In genomic region chr1:138842756-138843155, GRCm38 (mm10) we compare ENCODE assay signal across 11 mouse cellular contexts. TPM values are rescaled to one million over a fixed set of nuclear protein-coding genes. Genes with fewer than 3 reads are reported as not detected.
DNase-seq lines count a peak whose midpoint lies in the region; ATAC-seq lines count a peak whose summit lies in the region.
"Had no signal": no experiment of that assay in that cellular context is flagged by ENCODE, and none has a peak within 500 bp of the region (broad histone marks: within the 10 kb centered on the region; RNA-seq: fewer than 3 reads in every experiment).

No protein-coding gene starts in this region.

- DNase-seq in heart, postnatal 36 days: no peak
- peak; percentile 40 for DNase-seq in embryonic facial prominence, embryonic 11.5 days (ENCODE audit: low spot score)
- no peak for DNase-seq in lung, postnatal 4 days
- DNase-seq in urinary bladder, postnatal 25 days (ENCODE audit: low spot score): no peak
- DNase-seq: liver, embryonic 13.5 days; right cerebral cortex, postnatal 4 days had no signal

- H3K27ac ChIP-seq in heart, embryonic 15.5 days: no peak overlapping the region
- no peak overlapping the region for H3K27ac ChIP-seq in embryonic facial prominence, embryonic 11.5 days (replicated peaks; ENCODE audit: low read depth, low read length)
- peak overlapping the region; percentile 61 for H3K27ac ChIP-seq in hindbrain, embryonic 13.5 days
- peak overlapping the region; percentile 90 for H3K27ac ChIP-seq in midbrain, embryonic 15.5 days
- no peak overlapping the region for H3K27ac ChIP-seq in intestine, embryonic 15.5 days
- H3K27ac ChIP-seq: liver, embryonic 13.5 days had no signal

- no peaks in the 10 kb centered on the region for H3K9me3 ChIP-seq in heart, embryonic 15.5 days (replicated peaks)
- H3K9me3 ChIP-seq in embryonic facial prominence, embryonic 11.5 days (replicated peaks; ENCODE audit: control insufficient read depth, low read length): no peaks in the 10 kb centered on the region
- H3K9me3 ChIP-seq in hindbrain, embryonic 13.5 days: no peaks in the 10 kb centered on the region
- H3K9me3 ChIP-seq in midbrain, embryonic 15.5 days: no peaks in the 10 kb centered on the region
- H3K9me3 ChIP-seq in intestine, embryonic 15.5 days: no peaks in the 10 kb centered on the region
- H3K9me3 ChIP-seq: liver, embryonic 13.5 days had no signal

- H3K27me3 ChIP-seq in heart, embryonic 15.5 days: peaks cover 88% of the 10 kb centered on the region
- peaks cover 55% of the 10 kb centered on the region for H3K27me3 ChIP-seq in embryonic facial prominence, embryonic 11.5 days (ENCODE audit: control insufficient read depth, insufficient read depth, low read length)
- H3K27me3 ChIP-seq in hindbrain, embryonic 13.5 days: peaks cover 85% of the 10 kb centered on the region
- peaks cover 23% of the 10 kb centered on the region for H3K27me3 ChIP-seq in midbrain, embryonic 15.5 days (replicated peaks)
- H3K27me3 ChIP-seq in intestine, embryonic 15.5 days (replicated peaks): peaks cover 79% of the 10 kb centered on the region

- peaks cover 35% of the 10 kb centered on the region for H3K4me1 ChIP-seq in heart, embryonic 15.5 days (replicated peaks)
- H3K4me1 ChIP-seq in embryonic facial prominence, embryonic 11.5 days (ENCODE audit: control insufficient read depth, insufficient read depth, low read length): no peaks in the 10 kb centered on the region
- peaks cover 27% of the 10 kb centered on the region for H3K4me1 ChIP-seq in hindbrain, embryonic 13.5 days (replicated peaks)
- peaks cover 17% of the 10 kb centered on the region; the same call in 1 of the 2 replicates for H3K4me1 ChIP-seq in midbrain, embryonic 15.5 days
- H3K4me1 ChIP-seq in intestine, embryonic 15.5 days (replicated peaks): peaks cover 18% of the 10 kb centered on the region

- H3K4me3 ChIP-seq in heart, embryonic 15.5 days: peak overlapping the region; percentile 52
- peak overlapping the region; percentile 36; the same call in 1 of the 2 replicates for H3K4me3 ChIP-seq in embryonic facial prominence, embryonic 11.5 days (ENCODE audit: low read depth, low read length)
- H3K4me3 ChIP-seq in hindbrain, embryonic 13.5 days: peak overlapping the region; percentile 38
- peak overlapping the region; percentile 48 for H3K4me3 ChIP-seq in midbrain, embryonic 15.5 days
- no peak overlapping the region for H3K4me3 ChIP-seq in intestine, embryonic 15.5 days (replicated peaks)

- ATAC-seq in heart, embryonic 15.5 days (replicated peaks; ENCODE audit: insufficient number of reproducible peaks, insufficient read depth, low FRiP score, low read depth): no peak
- no peak for ATAC-seq in embryonic facial prominence, embryonic 11.5 days (replicated peaks; ENCODE audit: insufficient number of reproducible peaks, low FRiP score, low TSS enrichment, low read depth)
- no peak for ATAC-seq in hindbrain, embryonic 13.5 days (ENCODE audit: low FRiP score)
- no peak for ATAC-seq in midbrain, embryonic 15.5 days (replicated peaks)
- no peak for ATAC-seq in intestine, embryonic 15.5 days

- WGBS in heart, embryonic 15.5 days: 4% methylated on average over 10 of the region's 10 CpGs
- WGBS in embryonic facial prominence, embryonic 11.5 days: 1% methylated on average over 10 of the region's 10 CpGs
- WGBS in hindbrain, embryonic 13.5 days: 2% methylated on average over 10 of the region's 10 CpGs
- 2% methylated on average over 10 of the region's 10 CpGs for WGBS in midbrain, embryonic 15.5 days
- WGBS in intestine, embryonic 15.5 days: 3% methylated on average over 10 of the region's 10 CpGs

- H3K4me2 ChIP-seq in heart, embryonic 15.5 days: peak overlapping the region; percentile 79
- H3K4me2 ChIP-seq in embryonic facial prominence, embryonic 11.5 days (ENCODE audit: low read depth, low read length): no peak overlapping the region
- H3K4me2 ChIP-seq in hindbrain, embryonic 13.5 days: peak overlapping the region; percentile 51
- H3K4me2 ChIP-seq in midbrain, embryonic 15.5 days: peak overlapping the region; percentile 45
- no peak overlapping the region; the same call in 1 of the 2 replicates for H3K4me2 ChIP-seq in intestine, embryonic 15.5 days (replicated peaks)

- intact Hi-C loops in heart, postnatal 36 days (cut with DNase I): no loop called here

- H3K36me3 ChIP-seq in heart, embryonic 15.5 days: no peaks in the 10 kb centered on the region
- no peaks in the 10 kb centered on the region for H3K36me3 ChIP-seq in embryonic facial prominence, embryonic 11.5 days (replicated peaks; ENCODE audit: control insufficient read depth, insufficient read depth, low read depth, low read length)
- no peaks in the 10 kb centered on the region for H3K36me3 ChIP-seq in hindbrain, embryonic 13.5 days
- no peaks in the 10 kb centered on the region for H3K36me3 ChIP-seq in midbrain, embryonic 15.5 days (replicated peaks)
- H3K36me3 ChIP-seq in intestine, embryonic 15.5 days: no peaks in the 10 kb centered on the region
- H3K36me3 ChIP-seq: liver, embryonic 13.5 days had no signal

- H3K9ac ChIP-seq in heart, embryonic 15.5 days: no peak overlapping the region
- no peak overlapping the region for H3K9ac ChIP-seq in embryonic facial prominence, embryonic 11.5 days (replicated peaks; ENCODE audit: low read length)
- H3K9ac ChIP-seq in hindbrain, embryonic 13.5 days: 0 out of 2 replicates have a peak overlapping the region, but pooled peaks have one; percentile 66
- H3K9ac ChIP-seq in midbrain, embryonic 15.5 days: peak overlapping the region; percentile 65; the same call in 1 of the 2 replicates
- H3K9ac ChIP-seq in intestine, embryonic 15.5 days: no peak overlapping the region
- H3K9ac ChIP-seq: liver, embryonic 13.5 days had no signal

RNA-seq across cellular contexts. Expression of gene Lhx9, which starts 5.6 kb away (rescaled TPM):
- 0.18 and 0.24 TPM in 2 replicates for polyA plus RNA-seq in heart, embryonic 15.5 days (2015; fragmentation: Nextera tagmentation; extraction: Ambion mirVana)
- not detected for total RNA-seq in heart, postnatal 36 days (2021)
- polyA plus RNA-seq in embryonic facial prominence, embryonic 11.5 days (2014; fragmentation: Nextera tagmentation; extraction: Ambion mirVana): 2.0 and 2.1 TPM in 2 replicates
- polyA plus RNA-seq in hindbrain, embryonic 13.5 days (2015; fragmentation: Nextera tagmentation; extraction: Ambion mirVana): 20.5 and 26.4 TPM in 2 replicates
- polyA plus RNA-seq in midbrain, embryonic 15.5 days (2015; fragmentation: Nextera tagmentation; extraction: Ambion mirVana): 124 and 139 TPM in 2 replicates
- polyA plus RNA-seq in intestine, embryonic 15.5 days (2015; fragmentation: Nextera tagmentation; extraction: Ambion mirVana): 0.15 and 0.20 TPM in 2 replicates
- polyA plus RNA-seq: thymus, postnatal 0 days had no signal

RNA-seq across cellular contexts. Expression of gene 2310009B15Rik, which starts 13.9 kb away (rescaled TPM):
- polyA plus RNA-seq in heart, embryonic 15.5 days (2015; fragmentation: Nextera tagmentation; extraction: Ambion mirVana): 25.5 and 29.1 TPM in 2 replicates
- 10 to 100 TPM; 10.8 to 15.2 TPM for total RNA-seq in heart, postnatal 36 days (2021)
- 39.5 and 44.6 TPM in 2 replicates for polyA plus RNA-seq in embryonic facial prominence, embryonic 11.5 days (2014; fragmentation: Nextera tagmentation; extraction: Ambion mirVana)
- 35.4 and 37.1 TPM in 2 replicates for polyA plus RNA-seq in hindbrain, embryonic 13.5 days (2015; fragmentation: Nextera tagmentation; extraction: Ambion mirVana)
- 33.6 and 37.6 TPM in 2 replicates for polyA plus RNA-seq in midbrain, embryonic 15.5 days (2015; fragmentation: Nextera tagmentation; extraction: Ambion mirVana)
- 38.1 and 38.9 TPM in 2 replicates for polyA plus RNA-seq in intestine, embryonic 15.5 days (2015; fragmentation: Nextera tagmentation; extraction: Ambion mirVana)

Comparison
In these comparisons a context has a peak if more than half of its experiments do, and no peak if none do; other contexts are left out.
1. H3K27ac ChIP-seq: peak in hindbrain, embryonic 13.5 days (single experiment) and midbrain, embryonic 15.5 days (single experiment); none in heart, embryonic 15.5 days (single experiment), embryonic facial prominence, embryonic 11.5 days (single experiment) and intestine, embryonic 15.5 days (single experiment).
2. H3K4me2 ChIP-seq: peak in heart, embryonic 15.5 days (single experiment), hindbrain, embryonic 13.5 days (single experiment) and midbrain, embryonic 15.5 days (single experiment); none in embryonic facial prominence, embryonic 11.5 days (single experiment) and intestine, embryonic 15.5 days (single experiment).
3. H3K9ac ChIP-seq: peak in hindbrain, embryonic 13.5 days (single experiment) and midbrain, embryonic 15.5 days (single experiment); none in heart, embryonic 15.5 days (single experiment), embryonic facial prominence, embryonic 11.5 days (single experiment) and intestine, embryonic 15.5 days (single experiment).